32 mouse cellular contexts compared by ENCODE assay signal in the genomic region with DNA sequence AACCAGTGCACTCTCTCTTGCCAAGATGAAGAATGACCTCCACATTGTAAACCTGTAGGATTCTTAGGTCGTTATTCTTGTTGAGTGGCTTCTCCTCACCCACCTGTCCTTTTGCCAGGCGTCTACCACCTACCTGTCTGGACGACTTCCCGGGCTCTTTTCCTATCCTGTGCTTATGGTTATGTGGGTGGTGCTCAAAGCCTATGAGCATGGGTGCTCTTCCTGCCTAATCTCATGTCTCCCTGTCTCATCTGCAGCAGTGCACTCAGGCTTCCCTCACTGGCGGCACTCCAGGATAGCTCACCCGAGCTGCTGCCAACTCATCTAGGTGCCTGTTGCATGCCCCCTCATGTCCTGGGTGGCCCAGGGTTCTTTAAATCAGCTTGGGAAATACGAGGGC. TPM values are rescaled to one million over a fixed set of nuclear protein-coding genes. Genes with fewer than 3 reads are reported as not detected.
DNase-seq lines count a peak whose midpoint lies in the region; ATAC-seq and TF ChIP-seq lines count a peak whose summit lies in the region.
"Had no signal": no experiment of that assay in that cellular context is flagged by ENCODE, and none has a peak within 500 bp of the region (broad histone marks: within the 10 kb centered on the region; RNA-seq: fewer than 3 reads in every experiment).

No protein-coding gene starts in this region.

- TF ChIP-seq CTCF in kidney, adult 2 months (conservative IDR thresholded peaks at IDR 0.05; ENCODE audit: insufficient read depth, insufficient read length, low read depth, low read length) = no peak
- no peak for TF ChIP-seq CTCF in midbrain, postnatal 0 days (IDR thresholded peaks at IDR 0.05)

- H3K9ac ChIP-seq in midbrain, postnatal 0 days (replicated peaks; ENCODE audit: low read length, poor library complexity, severe bottlenecking) = no peak overlapping the region
- H3K9ac ChIP-seq: embryonic facial prominence, embryonic 12.5 days; embryonic facial prominence, embryonic 15.5 days; forebrain, embryonic 12.5 days; forebrain, embryonic 15.5 days; hindbrain, embryonic 13.5 days; intestine, embryonic 15.5 days had no signal

- DNase-seq in cerebellum, postnatal 10 days = peak; percentile 14 to 40
- no peak for DNase-seq in cerebellum, adult 9-11 months
- peak; percentile 31 for DNase-seq in kidney, adult 2 months
- DNase-seq in kidney, postnatal 4 days = no peak
- peak; percentile 53 for DNase-seq in brain, adult 2 months (ENCODE audit: low read depth, low spot score)
- peak; percentile 18 for DNase-seq in limb, embryonic 10.5 days (ENCODE audit: low spot score)
- no peak for DNase-seq in midbrain, postnatal 0 days (ENCODE audit: low spot score)
- DNase-seq: adrenal gland, adult 2 months; adrenal gland, postnatal 14 days; cerebellum, adult 11-12 months; cerebellum, adult 8-10 months; cerebellum, postnatal 25 days; gastrocnemius, adult 2 months; gastrocnemius, postnatal 14 days had no signal

- no peak overlapping the region for H3K4me3 ChIP-seq in kidney, adult 2 months (ENCODE audit: insufficient read depth, low read depth, low read length)
- H3K4me3 ChIP-seq in limb, embryonic 10.5 days = no peak overlapping the region
- no peak overlapping the region for H3K4me3 ChIP-seq in midbrain, postnatal 0 days (ENCODE audit: low read depth, low read length)
- H3K4me3 ChIP-seq: embryonic facial prominence, embryonic 12.5 days; embryonic facial prominence, embryonic 15.5 days; forebrain, embryonic 12.5 days; forebrain, embryonic 15.5 days; gastrocnemius, adult 2 months; hindbrain, embryonic 10.5 days; hindbrain, embryonic 13.5 days; intestine, embryonic 15.5 days had no signal

- H3K36me3 ChIP-seq in kidney, adult 2 months (ENCODE audit: control insufficient read depth, insufficient read depth, low read length) = no peaks in the 10 kb centered on the region
- no peaks in the 10 kb centered on the region for H3K36me3 ChIP-seq in limb, embryonic 10.5 days
- no peaks in the 10 kb centered on the region for H3K36me3 ChIP-seq in midbrain, postnatal 0 days (ENCODE audit: insufficient read depth, low read length)
- H3K36me3 ChIP-seq: embryonic facial prominence, embryonic 12.5 days; embryonic facial prominence, embryonic 15.5 days; forebrain, embryonic 12.5 days; forebrain, embryonic 15.5 days; hindbrain, embryonic 10.5 days; hindbrain, embryonic 13.5 days; intestine, embryonic 15.5 days had no signal

- TF ChIP-seq POLR2A in kidney, adult 2 months (IDR thresholded peaks at IDR 0.05; ENCODE audit: low read depth, low read length) = no peak

- no peak overlapping the region for H3K4me2 ChIP-seq in midbrain, postnatal 0 days (ENCODE audit: low read depth, low read length, poor library complexity, severe bottlenecking)
- H3K4me2 ChIP-seq: embryonic facial prominence, embryonic 12.5 days; embryonic facial prominence, embryonic 15.5 days; forebrain, embryonic 12.5 days; forebrain, embryonic 15.5 days; heart, embryonic 11.5 days; hindbrain, embryonic 13.5 days; intestine, embryonic 15.5 days had no signal

- H3K4me1 ChIP-seq in kidney, adult 2 months (ENCODE audit: control insufficient read depth, insufficient read depth, low read length) = peaks cover 9% of the 10 kb centered on the region; the same call in 1 of the 2 replicates
- H3K4me1 ChIP-seq in limb, embryonic 10.5 days = peaks cover 5% of the 10 kb centered on the region
- H3K4me1 ChIP-seq in midbrain, postnatal 0 days (ENCODE audit: insufficient read depth, low read length) = no peaks in the 10 kb centered on the region
- H3K4me1 ChIP-seq: intestine, embryonic 15.5 days had no signal

- no peak for ATAC-seq in midbrain, postnatal 0 days (ENCODE audit: low FRiP score)
- ATAC-seq: forebrain, embryonic 15.5 days; hindbrain, embryonic 16.5 days; intestine, embryonic 15.5 days; Patski had no signal

- no peaks in the 10 kb centered on the region for H3K9me3 ChIP-seq in limb, embryonic 10.5 days (replicated peaks)
- H3K9me3 ChIP-seq in midbrain, postnatal 0 days (ENCODE audit: low read length) = no peaks in the 10 kb centered on the region
- H3K9me3 ChIP-seq: embryonic facial prominence, embryonic 12.5 days; embryonic facial prominence, embryonic 15.5 days; forebrain, embryonic 12.5 days; forebrain, embryonic 15.5 days; hindbrain, embryonic 10.5 days; hindbrain, embryonic 13.5 days; intestine, embryonic 15.5 days had no signal

- H3K27ac ChIP-seq in kidney, adult 2 months (ENCODE audit: insufficient read depth, low read depth, low read length) = no peak overlapping the region
- H3K27ac ChIP-seq in limb, embryonic 10.5 days = no peak overlapping the region
- no peak overlapping the region for H3K27ac ChIP-seq in midbrain, postnatal 0 days (ENCODE audit: low read depth, low read length)
- H3K27ac ChIP-seq: embryonic facial prominence, embryonic 12.5 days; embryonic facial prominence, embryonic 15.5 days; forebrain, embryonic 12.5 days; forebrain, embryonic 15.5 days; gastrocnemius, adult 2 months; hindbrain, embryonic 10.5 days; hindbrain, embryonic 13.5 days; intestine, embryonic 15.5 days had no signal

- no peaks in the 10 kb centered on the region for H3K27me3 ChIP-seq in kidney, adult 2 months (replicated peaks; ENCODE audit: control insufficient read depth, insufficient read depth, low read length)
- H3K27me3 ChIP-seq in limb, embryonic 10.5 days (ENCODE audit: low read depth, poor library complexity, severe bottlenecking) = no peaks in the 10 kb centered on the region
- H3K27me3 ChIP-seq in midbrain, postnatal 0 days (ENCODE audit: insufficient read depth, low read length) = 0 out of 2 replicates have a peak, but pooled peaks cover 4% of the 10 kb centered on the region
- H3K27me3 ChIP-seq: embryonic facial prominence, embryonic 12.5 days; embryonic facial prominence, embryonic 15.5 days; forebrain, embryonic 15.5 days; intestine, embryonic 15.5 days had no signal

- WGBS in kidney, adult 2 months = 78% methylated on average over 7 of the region's 7 CpGs
- WGBS in limb, embryonic 10.5 days = 85% methylated on average over 7 of the region's 7 CpGs
- 85% methylated on average over 7 of the region's 7 CpGs for WGBS in midbrain, postnatal 0 days

RNA-seq across cellular contexts. Expression of gene Lap3, which starts 15.6 kb away (rescaled TPM):
- polyA plus RNA-seq in kidney, adult 2 months (2012; rRNA removed) = 93.2 and 96.5 TPM in 2 replicates
- 103 and 121 TPM in 2 replicates for polyA plus RNA-seq in limb, embryonic 10.5 days (2016; fragmentation: Nextera tagmentation; extraction: Ambion mirVana)
- 20.9 and 23.9 TPM in 2 replicates for total RNA-seq in midbrain, postnatal 0 days (2014; rRNA removed)
- polyA plus RNA-seq in midbrain, postnatal 0 days (2015; fragmentation: Nextera tagmentation; extraction: Ambion mirVana) = 27.7 and 29.7 TPM in 2 replicates

RNA-seq across cellular contexts. Expression of gene Clrn2, which starts 24.1 kb away (rescaled TPM):
- not detected in 2 replicates for polyA plus RNA-seq in kidney, adult 2 months (2012; rRNA removed)
- not detected in 2 replicates for polyA plus RNA-seq in limb, embryonic 10.5 days (2016; fragmentation: Nextera tagmentation; extraction: Ambion mirVana)
- 0.27 TPM in 1 of 2 replicates, not detected in the other for total RNA-seq in midbrain, postnatal 0 days (2014; rRNA removed)
- not detected in 2 replicates for polyA plus RNA-seq in midbrain, postnatal 0 days (2015; fragmentation: Nextera tagmentation; extraction: Ambion mirVana)
- total RNA-seq: adrenal gland, adult 2 months; adrenal gland, postnatal 14 days; adrenal gland, postnatal 4 days; common myeloid progenitor, adult 5-6 weeks; ES-E14; gastrocnemius, adult 2 months; gastrocnemius, postnatal 14 days; gastrocnemius, postnatal 4 days; heart, adult 8-10 months; heart, postnatal 25 days had no signal
- polyA plus RNA-seq: adrenal gland, adult 2 months; embryonic facial prominence, embryonic 12.5 days; forebrain, embryonic 12.5 days; heart, embryonic 11.5 days; heart, embryonic 14.5 days; heart, postnatal 0 days; intestine, embryonic 15.5 days; Patski had no signal

RNA-seq across cellular contexts. Expression of gene Qdpr, which starts 27.6 kb away (rescaled TPM):
- polyA plus RNA-seq in kidney, adult 2 months (2012; rRNA removed) = 415 and 434 TPM in 2 replicates
- 129 and 133 TPM in 2 replicates for polyA plus RNA-seq in limb, embryonic 10.5 days (2016; fragmentation: Nextera tagmentation; extraction: Ambion mirVana)
- total RNA-seq in midbrain, postnatal 0 days (2014; rRNA removed) = 37.3 and 40.0 TPM in 2 replicates
- polyA plus RNA-seq in midbrain, postnatal 0 days (2015; fragmentation: Nextera tagmentation; extraction: Ambion mirVana) = 139 and 147 TPM in 2 replicates

RNA-seq across cellular contexts. Expression of gene Med28, which starts 42.4 kb away (rescaled TPM):
- polyA plus RNA-seq in kidney, adult 2 months (2012; rRNA removed) = 173 and 194 TPM in 2 replicates
- polyA plus RNA-seq in limb, embryonic 10.5 days (2016; fragmentation: Nextera tagmentation; extraction: Ambion mirVana) = 314 and 323 TPM in 2 replicates
- total RNA-seq in midbrain, postnatal 0 days (2014; rRNA removed) = 45.6 and 60.1 TPM in 2 replicates
- polyA plus RNA-seq in midbrain, postnatal 0 days (2015; fragmentation: Nextera tagmentation; extraction: Ambion mirVana) = 247 and 253 TPM in 2 replicates

Comparison
In these comparisons a context has a peak if more than half of its experiments do, and no peak if none do; other contexts are left out.
1. DNase-seq: peak in cerebellum, postnatal 10 days (2 of 2), kidney, adult 2 months (single experiment), brain, adult 2 months (single experiment) and limb, embryonic 10.5 days (single experiment); none in cerebellum, adult 9-11 months (single experiment), kidney, postnatal 4 days (0 of 2) and midbrain, postnatal 0 days (single experiment).